Mouse (Mus musculus): ENCODE results near the gene Actl7b. TPM values are rescaled to one million over a fixed set of nuclear protein-coding genes. Genes with fewer than 3 reads are reported as not detected.

Gene Actl7b
- polyA plus RNA-seq, 1 experiment, result 1,338 TPM

DNA sequence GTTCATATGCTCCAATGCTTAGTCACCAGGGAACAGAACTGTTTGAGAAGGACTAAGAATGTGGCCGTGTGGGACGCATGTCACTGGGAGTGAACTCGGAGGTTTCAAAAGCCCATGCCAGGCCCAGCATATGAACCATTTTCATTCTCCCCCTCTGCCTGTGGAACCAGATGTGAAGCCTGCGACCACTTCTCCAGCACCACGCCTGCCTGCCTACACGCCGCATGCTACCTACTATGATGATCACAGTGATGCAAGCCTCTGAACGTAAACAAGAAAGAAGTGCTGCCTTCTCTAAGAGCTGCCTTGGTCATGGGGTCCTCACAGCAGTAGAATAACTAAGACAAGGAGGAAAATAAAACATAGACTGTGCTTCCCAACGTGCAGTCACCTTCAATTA, 6.2 kb upstream of the Actl7b start:
- no peak overlapping the region for H3K27ac ChIP-seq (ENCODE audit: control insufficient read depth, insufficient read depth, low read depth, low read length)
- H3K27me3 ChIP-seq (ENCODE audit: control insufficient read depth, insufficient read depth, low read length), result no peaks in the 10 kb centered on the region
- H3K36me3 ChIP-seq (ENCODE audit: control insufficient read depth, insufficient read depth, low read length), result no peaks in the 10 kb centered on the region; the same call in 1 of the 2 replicates
- TF ChIP-seq CTCF (IDR thresholded peaks at IDR 0.05; ENCODE audit: control insufficient read depth, insufficient read depth, insufficient replicate concordance, low read depth, low read length), result no peak
- no peak for TF ChIP-seq POLR2A (IDR thresholded peaks at IDR 0.05; ENCODE audit: control insufficient read depth, low read depth, low read length)
- H3K4me3 ChIP-seq (ENCODE audit: control insufficient read depth, low read depth, low read length), result no peak overlapping the region
- no peaks in the 10 kb centered on the region for H3K4me1 ChIP-seq (ENCODE audit: control insufficient read depth, insufficient read depth, low read length)

DNA sequence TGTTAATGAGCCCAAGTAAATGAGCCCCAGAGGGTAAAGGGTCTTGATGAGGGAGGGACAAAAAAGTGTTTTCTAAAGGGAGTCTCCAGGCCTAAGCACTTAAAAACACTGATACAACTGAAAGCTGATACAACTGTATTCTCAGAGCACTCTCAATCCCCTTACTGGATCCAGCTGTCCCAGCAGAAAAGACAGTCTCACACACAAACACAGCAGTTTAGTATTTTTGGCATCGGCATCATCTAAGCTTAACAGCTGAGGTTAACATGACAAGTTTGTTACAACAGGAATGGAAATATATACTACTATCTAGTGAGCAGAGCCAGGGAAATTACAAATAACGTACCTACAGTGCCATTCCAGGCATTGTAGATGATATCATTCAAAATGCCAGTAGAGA, 5.1 kb upstream of the Actl7b start:
- Histone ChIP-seq H3K27me3 (ENCODE audit: control insufficient read depth, insufficient read depth, low read length) (no peaks in the 10 kb centered on the region), H3K27ac (ENCODE audit: control insufficient read depth, insufficient read depth, low read depth, low read length) (no peak overlapping the region), H3K4me1 (ENCODE audit: control insufficient read depth, insufficient read depth, low read length) (no peaks in the 10 kb centered on the region; the same call in 1 of the 2 replicates), H3K4me3 (ENCODE audit: control insufficient read depth, low read depth, low read length) (peak overlapping the region; percentile 7; the same call in 1 of the 2 replicates), H3K36me3 (ENCODE audit: control insufficient read depth, insufficient read depth, low read length) (no peaks in the 10 kb centered on the region; the same call in 1 of the 2 replicates)
- TF ChIP-seq POLR2A (IDR thresholded peaks at IDR 0.05; ENCODE audit: control insufficient read depth, low read depth, low read length), result no peak
- no peak for TF ChIP-seq CTCF (IDR thresholded peaks at IDR 0.05; ENCODE audit: control insufficient read depth, insufficient read depth, insufficient replicate concordance, low read depth, low read length)

- no peaks in the 10 kb centered on the region for H3K27me3 ChIP-seq (ENCODE audit: control insufficient read depth, insufficient read depth, low read length)
- H3K36me3 ChIP-seq (ENCODE audit: control insufficient read depth, insufficient read depth, low read length), result no peaks in the 10 kb centered on the region; the same call in 1 of the 2 replicates
- H3K27ac ChIP-seq (ENCODE audit: control insufficient read depth, insufficient read depth, low read depth, low read length), result peak within 1 kb of the TSS; percentile 68
- TF ChIP-seq CTCF (IDR thresholded peaks at IDR 0.05; ENCODE audit: control insufficient read depth, insufficient read depth, insufficient replicate concordance, low read depth, low read length), result no peak
- TF ChIP-seq POLR2A (IDR thresholded peaks at IDR 0.05; ENCODE audit: control insufficient read depth, low read depth, low read length), result peak; percentile 57; the same call in 1 of the 2 replicates
- H3K4me1 ChIP-seq (ENCODE audit: control insufficient read depth, insufficient read depth, low read length), result peaks cover 10% of the 10 kb centered on the region
- H3K4me3 ChIP-seq (ENCODE audit: control insufficient read depth, low read depth, low read length), result peak within 1 kb of the TSS; percentile 96
Measured at GRCm38 (mm10) chr4:56743363-56744195, 2.3 kb upstream of the Actl7b start, which contains the start of gene Actl7a. TSS of gene Actl7a (plus strand) at chr4:56743413.

DNA sequence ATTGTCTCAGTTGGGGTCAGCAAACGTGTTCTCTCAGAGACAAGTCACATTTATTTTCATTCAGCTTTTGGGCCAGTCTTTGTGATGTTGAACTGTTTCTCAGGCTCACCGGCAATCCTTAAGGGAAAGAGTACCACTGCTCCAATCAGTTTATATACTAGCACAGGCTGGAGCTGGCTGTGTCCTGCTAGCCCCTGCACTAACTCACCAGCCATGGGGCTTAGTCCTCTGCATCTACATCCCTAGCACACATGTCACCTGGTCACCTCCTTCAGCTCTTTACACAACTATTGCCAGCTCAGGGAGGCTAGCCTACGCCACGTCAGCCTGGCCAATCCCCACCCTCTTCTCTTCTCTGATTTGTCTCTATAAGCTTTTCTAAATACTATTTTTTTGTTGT, 1.5 kb upstream of the Actl7b start:
- no peak for TF ChIP-seq CTCF (IDR thresholded peaks at IDR 0.05; ENCODE audit: control insufficient read depth, insufficient read depth, insufficient replicate concordance, low read depth, low read length)
- no peak for TF ChIP-seq POLR2A (IDR thresholded peaks at IDR 0.05; ENCODE audit: control insufficient read depth, low read depth, low read length)
- Histone ChIP-seq H3K27ac (ENCODE audit: control insufficient read depth, insufficient read depth, low read depth, low read length) (peak overlapping the region; percentile 38), H3K4me3 (ENCODE audit: control insufficient read depth, low read depth, low read length) (peak overlapping the region; percentile 86), H3K4me1 (ENCODE audit: control insufficient read depth, insufficient read depth, low read length) (peaks cover 10% of the 10 kb centered on the region), H3K27me3 (ENCODE audit: control insufficient read depth, insufficient read depth, low read length) (no peaks in the 10 kb centered on the region), H3K36me3 (ENCODE audit: control insufficient read depth, insufficient read depth, low read length) (no peaks in the 10 kb centered on the region)

DNA sequence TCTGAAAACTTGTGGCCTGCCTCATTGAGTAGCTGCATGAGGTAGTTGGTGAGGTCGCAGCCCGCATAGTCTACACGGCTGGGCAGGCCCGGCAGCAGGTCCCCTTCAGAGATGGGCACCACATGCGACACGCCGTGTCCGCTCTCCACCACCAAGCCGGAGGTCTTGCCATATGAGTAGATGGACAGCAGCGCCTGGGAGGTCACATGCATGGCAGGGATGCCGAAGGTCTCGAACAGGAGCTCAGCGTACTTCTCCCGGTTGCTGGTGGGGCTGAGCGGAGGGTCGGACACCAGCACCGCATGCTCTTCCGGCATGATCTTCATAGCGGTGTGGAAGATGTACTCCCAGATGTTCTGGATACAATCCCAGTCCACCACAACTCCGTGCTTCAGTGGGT, 632 bp downstream of the Actl7b start:
- H3K4me3 ChIP-seq (ENCODE audit: control insufficient read depth, low read depth, low read length), result peak overlapping the region; percentile 96
- TF ChIP-seq POLR2A (IDR thresholded peaks at IDR 0.05; ENCODE audit: control insufficient read depth, low read depth, low read length), result peak; percentile 24; the same call in 1 of the 2 replicates
- TF ChIP-seq CTCF (IDR thresholded peaks at IDR 0.05; ENCODE audit: control insufficient read depth, insufficient read depth, insufficient replicate concordance, low read depth, low read length), result no peak

GRCm38 (mm10) chr4:56740020-56740485, 1.2 kb downstream of the Actl7b start, which contains the start of gene Gm26657:
TSS of gene Gm26657 (plus strand) at chr4:56740070.
- Histone ChIP-seq H3K27me3 (ENCODE audit: control insufficient read depth, insufficient read depth, low read length) (no peaks in the 10 kb centered on the region), H3K4me3 (ENCODE audit: control insufficient read depth, low read depth, low read length) (peak within 1 kb of the TSS; percentile 96), H3K27ac (ENCODE audit: control insufficient read depth, insufficient read depth, low read depth, low read length) (peak within 1 kb of the TSS; percentile 87)

More for the DNA sequence above, 632 bp downstream of the Actl7b start:
- H3K27me3 ChIP-seq (ENCODE audit: control insufficient read depth, insufficient read depth, low read length), result no peaks in the 10 kb centered on the region
- peaks cover 10% of the 10 kb centered on the region for H3K4me1 ChIP-seq (ENCODE audit: control insufficient read depth, insufficient read depth, low read length)
- H3K27ac ChIP-seq (ENCODE audit: control insufficient read depth, insufficient read depth, low read depth, low read length), result peak overlapping the region; percentile 87
- H3K36me3 ChIP-seq (ENCODE audit: control insufficient read depth, insufficient read depth, low read length), result no peaks in the 10 kb centered on the region

DNA sequence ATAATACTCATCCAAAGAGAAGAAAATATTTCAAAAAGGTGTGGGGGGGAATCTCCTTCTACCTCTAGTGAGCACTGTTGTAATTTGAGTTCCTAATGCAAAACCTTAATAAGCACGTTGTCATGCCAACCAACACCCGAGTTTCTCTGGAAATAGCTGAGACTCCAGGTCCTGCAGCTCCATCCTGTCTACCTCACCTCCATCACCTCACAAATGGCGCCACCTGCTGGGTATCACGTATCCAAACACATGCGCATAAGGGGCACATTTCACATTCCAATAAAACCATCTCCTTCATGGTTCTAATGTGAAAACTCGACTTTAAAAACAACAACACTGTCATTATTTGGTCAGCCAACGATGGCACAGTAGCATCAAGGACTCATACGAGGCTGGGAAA, 15.4 kb downstream of the Actl7b start:
- H3K4me3 ChIP-seq (ENCODE audit: control insufficient read depth, low read depth, low read length), result no peak overlapping the region
- TF ChIP-seq POLR2A (IDR thresholded peaks at IDR 0.05; ENCODE audit: control insufficient read depth, low read depth, low read length), result no peak
- TF ChIP-seq CTCF (IDR thresholded peaks at IDR 0.05; ENCODE audit: control insufficient read depth, insufficient read depth, insufficient replicate concordance, low read depth, low read length), result peak; percentile 50; the same call in 1 of the 2 replicates
- no peak overlapping the region for H3K27ac ChIP-seq (ENCODE audit: control insufficient read depth, insufficient read depth, low read depth, low read length)
- H3K27me3 ChIP-seq (ENCODE audit: control insufficient read depth, insufficient read depth, low read length), result no peaks in the 10 kb centered on the region
- H3K36me3 ChIP-seq (ENCODE audit: control insufficient read depth, insufficient read depth, low read length), result no peaks in the 10 kb centered on the region
- H3K4me1 ChIP-seq (ENCODE audit: control insufficient read depth, insufficient read depth, low read length), result no peaks in the 10 kb centered on the region

More at GRCm38 (mm10) chr4:56740020-56740485, 1.2 kb downstream of the Actl7b start, which contains the start of gene Gm26657:
- TF ChIP-seq CTCF (IDR thresholded peaks at IDR 0.05; ENCODE audit: control insufficient read depth, insufficient read depth, insufficient replicate concordance, low read depth, low read length), result no peak
- TF ChIP-seq POLR2A (IDR thresholded peaks at IDR 0.05; ENCODE audit: control insufficient read depth, low read depth, low read length), result no peak
- H3K36me3 ChIP-seq (ENCODE audit: control insufficient read depth, insufficient read depth, low read length), result no peaks in the 10 kb centered on the region
- peaks cover 10% of the 10 kb centered on the region for H3K4me1 ChIP-seq (ENCODE audit: control insufficient read depth, insufficient read depth, low read length)
